Mouse (Mus musculus) liver, embryonic 12.5 days (tissue): ENCODE results near the gene Slbp. TPM values are rescaled to one million over a fixed set of nuclear protein-coding genes. Genes with fewer than 3 reads are reported as not detected.
A peak's percentile ranks its signal among the peaks of the same experiment; 100 is the strongest.

Experiments
- ATAC-seq: fragments of 200-750 bp; cut with Nextera tagmentation; 2 replicates; pipeline ENCODE4 v1.8.0; 2017; ENCODE audit warnings: moderate number of reproducible peaks, mild to moderate bottlenecking, moderate library complexity
- H3K27ac ChIP-seq: fragments of 300-500 bp; sonication (generic); 2 replicates; pipeline ENCODE4 v1.5.1; 2016; ENCODE audit warnings: mild to moderate bottlenecking
- H3K27me3 ChIP-seq: fragments of 300-500 bp; sonication (generic); replicated peaks from 2 replicates; pipeline ENCODE4 v1.6.1; 2016; ENCODE audit warnings: mild to moderate bottlenecking, moderate library complexity
- H3K36me3 ChIP-seq: fragments of 300-500 bp; sonication (generic); 2 replicates; pipeline ENCODE4 v1.6.1; 2016; ENCODE audit warnings: mild to moderate bottlenecking, moderate library complexity
- H3K4me1 ChIP-seq: fragments of 300-500 bp; sonication (generic); 2 replicates; pipeline ENCODE4 v1.6.1; 2016
- H3K4me2 ChIP-seq: fragments of 300-500 bp; sonication (generic); 2 replicates; pipeline ENCODE4 v1.6.1; 2016; ENCODE audit warnings: mild to moderate bottlenecking, moderate library complexity
- H3K4me3 ChIP-seq: fragments of 300-500 bp; sonication (generic); 2 replicates; pipeline ENCODE4 v1.5.1; 2016; ENCODE audit warnings: mild to moderate bottlenecking, moderate library complexity
- H3K9ac ChIP-seq: fragments of 300-500 bp; sonication (generic); 2 replicates; pipeline ENCODE4 v1.6.1; 2016; ENCODE audit warnings: mild to moderate bottlenecking, moderate library complexity
- H3K9me3 ChIP-seq: fragments of 300-500 bp; sonication (generic); replicated peaks from 2 replicates; pipeline ENCODE4 v1.6.1; 2016; ENCODE audit warnings: mild to moderate bottlenecking, moderate library complexity
- WGBS: fragments of 180-500 bp; shearing (Covaris S2); methylation state at CpG from one replicate; pipeline ENCODE4 v1.1.7; 2016; ENCODE audit not compliant: insufficient replicate concordance; 5-methylcytosine and 5-hydroxymethylcytosine counted together
- polyA plus RNA-seq: library from polyadenylated mRNA; unstranded; fragments of >200 nt; fragmentation: Nextera tagmentation; extraction: Ambion mirVana; gene quantifications from 2 replicates; pipeline ENCODE4 v1.2.1, GENCODE M21; 2016

Slbp gene
- polyA plus RNA-seq, 1 experiment from 2014 or later = 326 TPM

- Histone ChIP-seq H3K36me3 (peaks cover 34% of the 10 kb centered on the region), H3K27me3 (no peaks in the 10 kb centered on the region), H3K27ac (no peak overlapping the region), H3K4me2 (no peak overlapping the region), H3K4me3 (no peak overlapping the region), H3K9me3 (no peaks in the 10 kb centered on the region), H3K4me1 (peaks cover 14% of the 10 kb centered on the region), H3K9ac (no peak overlapping the region)
- no peak for ATAC-seq
- 4% methylated on average over 1 of the region's 1 CpGs for WGBS
Measured at GRCm38 (mm10) chr5:33675964-33676363, 23.6 kb upstream of the Slbp start.

- 0 out of 2 replicates have a peak, but pooled peaks have one; percentile 15 for ATAC-seq
- Histone ChIP-seq H3K27me3 (no peaks in the 10 kb centered on the region), H3K9ac (no peak overlapping the region), H3K4me3 (no peak overlapping the region), H3K4me2 (no peak overlapping the region), H3K27ac (no peak overlapping the region), H3K9me3 (no peaks in the 10 kb centered on the region), H3K4me1 (peaks cover 6% of the 10 kb centered on the region; the same call in 1 of the 2 replicates), H3K36me3 (peaks cover 49% of the 10 kb centered on the region)
- WGBS = 90% methylated on average over 3 of the region's 3 CpGs
Measured at GRCm38 (mm10) chr5:33674439-33674838, 22.1 kb upstream of the Slbp start.

GRCm38 (mm10) chr5:33671659-33672058 lies 19.3 kb upstream of the Slbp start:
- H3K4me1 ChIP-seq = no peaks in the 10 kb centered on the region
- no peaks in the 10 kb centered on the region for H3K27me3 ChIP-seq
- ATAC-seq = no peak
- H3K9ac ChIP-seq = no peak overlapping the region
- peaks cover 77% of the 10 kb centered on the region for H3K36me3 ChIP-seq
- H3K4me2 ChIP-seq = no peak overlapping the region
- no peak overlapping the region for H3K27ac ChIP-seq
- H3K9me3 ChIP-seq = no peaks in the 10 kb centered on the region
- no peak overlapping the region for H3K4me3 ChIP-seq
- WGBS = 40% methylated on average over 5 of the region's 5 CpGs

- Histone ChIP-seq H3K36me3 (peaks cover 99% of the 10 kb centered on the region), H3K27me3 (no peaks in the 10 kb centered on the region)
- no peak for ATAC-seq
Measured at GRCm38 (mm10) chr5:33668223-33668622, 15.8 kb upstream of the Slbp start.

GRCm38 (mm10) chr5:33658664-33659050 lies 6.3 kb upstream of the Slbp start:
- ATAC-seq = peak; percentile 8
- peak overlapping the region; percentile 97 for H3K4me3 ChIP-seq
- under 1% methylated on average over 26 of the region's 26 CpGs for WGBS
- H3K4me1 ChIP-seq = peaks cover 56% of the 10 kb centered on the region
- H3K9ac ChIP-seq = peak overlapping the region; percentile 96
- peaks cover 62% of the 10 kb centered on the region for H3K36me3 ChIP-seq
- H3K9me3 ChIP-seq = no peaks in the 10 kb centered on the region
- peak overlapping the region; percentile 98 for H3K4me2 ChIP-seq
- no peaks in the 10 kb centered on the region for H3K27me3 ChIP-seq
- peak overlapping the region; percentile 95 for H3K27ac ChIP-seq

More at GRCm38 (mm10) chr5:33668223-33668622, 15.8 kb upstream of the Slbp start:
- H3K4me3 ChIP-seq = no peak overlapping the region
- no peak overlapping the region for H3K4me2 ChIP-seq
- H3K4me1 ChIP-seq = no peaks in the 10 kb centered on the region
- no peak overlapping the region for H3K9ac ChIP-seq
- no peak overlapping the region for H3K27ac ChIP-seq
- H3K9me3 ChIP-seq = no peaks in the 10 kb centered on the region

GRCm38 (mm10) chr5:33657787-33658663 lies 5.7 kb upstream of the Slbp start, which contains the start of the genes Tacc3 and Tmem129:
TSS of gene Tacc3 (plus strand) at chr5:33658128.
TSS of gene Tmem129 (minus strand) at chr5:33658416.
- Histone ChIP-seq H3K4me1 (peaks cover 63% of the 10 kb centered on the region), H3K4me3 (peak within 1 kb of the TSS; percentile 97), H3K27ac (peak within 1 kb of the TSS; percentile 95), H3K27me3 (no peaks in the 10 kb centered on the region), H3K9me3 (no peaks in the 10 kb centered on the region), H3K9ac (peak within 1 kb of the TSS; percentile 96), H3K36me3 (peaks cover 61% of the 10 kb centered on the region), H3K4me2 (peak within 1 kb of the TSS; percentile 98)
- peak; percentile 92 for ATAC-seq
- WGBS = under 1% methylated on average over 60 of the region's 60 CpGs

GRCm38 (mm10) chr5:33657251-33657786 lies 4.9 kb upstream of the Slbp start:
- Histone ChIP-seq H3K9me3 (no peaks in the 10 kb centered on the region), H3K27me3 (no peaks in the 10 kb centered on the region), H3K9ac (peak overlapping the region; percentile 96), H3K36me3 (peaks cover 54% of the 10 kb centered on the region), H3K4me1 (peaks cover 67% of the 10 kb centered on the region), H3K27ac (peak overlapping the region; percentile 95), H3K4me2 (peak overlapping the region; percentile 98), H3K4me3 (peak overlapping the region; percentile 97)
- ATAC-seq = peak; percentile 59
- WGBS = 1% methylated on average over 32 of the region's 32 CpGs

GRCm38 (mm10) chr5:33656739-33657138 lies 4.4 kb upstream of the Slbp start:
- peaks cover 48% of the 10 kb centered on the region for H3K36me3 ChIP-seq
- no peaks in the 10 kb centered on the region for H3K9me3 ChIP-seq
- H3K27ac ChIP-seq = peak overlapping the region; percentile 95
- H3K4me1 ChIP-seq = peaks cover 67% of the 10 kb centered on the region
- WGBS = 21% methylated on average over 1 of the region's 1 CpGs
- H3K9ac ChIP-seq = peak overlapping the region; percentile 96
- H3K27me3 ChIP-seq = no peaks in the 10 kb centered on the region
- H3K4me3 ChIP-seq = peak overlapping the region; percentile 97
- no peak for ATAC-seq
- H3K4me2 ChIP-seq = peak overlapping the region; percentile 98

- 86% methylated on average over 10 of the region's 10 CpGs for WGBS
- Histone ChIP-seq H3K36me3 (peaks cover 41% of the 10 kb centered on the region), H3K4me1 (peaks cover 65% of the 10 kb centered on the region), H3K4me2 (peak overlapping the region; percentile 98), H3K9ac (peak overlapping the region; percentile 96), H3K4me3 (no peak overlapping the region; the same call in 1 of the 2 replicates), H3K27ac (no peak overlapping the region), H3K9me3 (no peaks in the 10 kb centered on the region), H3K27me3 (no peaks in the 10 kb centered on the region)
- ATAC-seq = no peak
Measured at GRCm38 (mm10) chr5:33655251-33655840, 3.0 kb upstream of the Slbp start.

- 0 out of 2 replicates have a peak overlapping the region, but pooled peaks have one; percentile 17 for H3K9ac ChIP-seq
- no peak for ATAC-seq
- no peak overlapping the region for H3K4me2 ChIP-seq
- H3K4me1 ChIP-seq = peaks cover 65% of the 10 kb centered on the region
- H3K36me3 ChIP-seq = peaks cover 46% of the 10 kb centered on the region
- H3K9me3 ChIP-seq = no peaks in the 10 kb centered on the region
- H3K27me3 ChIP-seq = no peaks in the 10 kb centered on the region
- no peak overlapping the region for H3K27ac ChIP-seq
- 90% methylated on average over 13 of the region's 13 CpGs for WGBS
- H3K4me3 ChIP-seq = no peak overlapping the region
Measured at GRCm38 (mm10) chr5:33654424-33654823, 2.0 kb upstream of the Slbp start.

- H3K4me2 ChIP-seq = peak overlapping the region; percentile 79
- H3K9ac ChIP-seq = peak overlapping the region; percentile 69
- ATAC-seq = peak; percentile 17
- 3% methylated on average over 9 of the region's 9 CpGs for WGBS
- peaks cover 72% of the 10 kb centered on the region for H3K4me1 ChIP-seq
- peak overlapping the region; percentile 93 for H3K27ac ChIP-seq
- peak overlapping the region; percentile 93 for H3K4me3 ChIP-seq
- H3K27me3 ChIP-seq = no peaks in the 10 kb centered on the region
- peaks cover 62% of the 10 kb centered on the region for H3K36me3 ChIP-seq
- H3K9me3 ChIP-seq = no peaks in the 10 kb centered on the region
Measured at GRCm38 (mm10) chr5:33652783-33653173, 404 bp upstream of the Slbp start.

GRCm38 (mm10) chr5:33651541-33651920 lies 843 bp downstream of the Slbp start:
- peak overlapping the region; percentile 93 for H3K4me3 ChIP-seq
- H3K4me1 ChIP-seq = peaks cover 76% of the 10 kb centered on the region
- ATAC-seq = no peak
- H3K4me2 ChIP-seq = peak overlapping the region; percentile 79
- peak overlapping the region; percentile 93 for H3K27ac ChIP-seq
- H3K9me3 ChIP-seq = no peaks in the 10 kb centered on the region
- 1% methylated on average over 11 of the region's 11 CpGs for WGBS
- H3K9ac ChIP-seq = peak overlapping the region; percentile 94
- H3K27me3 ChIP-seq = no peaks in the 10 kb centered on the region
- peaks cover 75% of the 10 kb centered on the region for H3K36me3 ChIP-seq
